Mouse (Mus musculus) liver, postnatal 0 days (tissue): ENCODE results near the gene Nsun3.

Experiments
- CTCF ChIP-seq: sonication (generic); IDR thresholded peaks from 2 replicates; pipeline ENCODE4 v1.5.1; 2016; ENCODE audit warnings: antibody characterized with exemption, low read depth
- EP300 ChIP-seq: IDR thresholded peaks from 2 replicates; pipeline ENCODE4 v1.6.1; 2016; ENCODE audit warnings: antibody characterized with exemption, low read depth, mild to moderate bottlenecking

DNA sequence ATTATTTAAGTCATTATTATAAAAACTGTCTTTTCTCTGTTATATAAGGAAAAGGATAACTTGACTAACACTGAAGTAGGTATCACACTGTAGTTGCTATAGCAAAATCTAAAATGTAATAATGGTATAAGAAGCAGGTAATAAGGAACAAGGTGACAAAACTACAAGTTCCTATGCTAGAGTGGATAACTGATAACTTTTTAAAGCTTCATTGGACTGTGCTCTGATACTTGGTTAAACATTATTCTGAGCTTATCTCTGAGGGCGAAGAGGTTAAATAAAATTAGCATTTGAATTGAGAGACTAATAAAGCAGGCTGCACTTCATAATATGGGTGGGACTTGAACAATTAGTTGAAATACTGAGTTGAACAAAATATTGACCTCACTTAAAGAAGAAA lies 33.0 kb downstream of the Nsun3 start:
- TF ChIP-seq CTCF (no peak), EP300 (no peak)
